Mouse (Mus musculus) neural tube, embryonic 13.5 days (tissue): ENCODE results near the gene Zfp830. TPM values are rescaled to one million over a fixed set of nuclear protein-coding genes. Genes with fewer than 3 reads are reported as not detected.

ENCODE experiments used
- ATAC-seq: fragments of 200-750 bp; cut with Nextera tagmentation; 2 replicates; pipeline ENCODE4 v1.8.0; 2017; ENCODE audit warnings: low read depth, mild to moderate bottlenecking, moderate TSS enrichment, moderate library complexity
- H3K27ac ChIP-seq: fragments of 300-500 bp; sonication (generic); replicated peaks from 2 replicates; pipeline ENCODE4 v1.5.1; 2015; ENCODE audit warnings: moderate library complexity, mild to moderate bottlenecking, inconsistent platforms
- H3K27me3 ChIP-seq: fragments of 300-500 bp; sonication (generic); 2 replicates; pipeline ENCODE4 v1.6.1; 2015; ENCODE audit warnings: mild to moderate bottlenecking, inconsistent platforms
- H3K36me3 ChIP-seq: fragments of 300-500 bp; sonication (generic); 2 replicates; pipeline ENCODE4 v1.6.1; 2015; ENCODE audit warnings: mild to moderate bottlenecking, inconsistent platforms
- H3K4me1 ChIP-seq: fragments of 300-500 bp; sonication (generic); replicated peaks from 2 replicates; pipeline ENCODE4 v1.6.1; 2015; ENCODE audit warnings: inconsistent platforms
- H3K4me2 ChIP-seq: fragments of 300-500 bp; sonication (generic); 2 replicates; pipeline ENCODE4 v1.6.1; 2015; ENCODE audit warnings: inconsistent platforms, mild to moderate bottlenecking, moderate library complexity
- H3K4me3 ChIP-seq: fragments of 300-500 bp; sonication (generic); 2 replicates; pipeline ENCODE4 v1.5.1; 2015; ENCODE audit warnings: mild to moderate bottlenecking, inconsistent platforms
- H3K9ac ChIP-seq: fragments of 300-500 bp; sonication (generic); 2 replicates; pipeline ENCODE4 v1.6.1; 2015; ENCODE audit warnings: moderate library complexity, mild to moderate bottlenecking, inconsistent platforms
- H3K9me3 ChIP-seq: fragments of 300-500 bp; sonication (generic); 2 replicates; pipeline ENCODE4 v1.6.1; 2016; ENCODE audit warnings: inconsistent platforms
- WGBS: fragments of 180-500 bp; shearing (Covaris S2); methylation state at CpG from one replicate; pipeline ENCODE4 v1.1.7; 2015; 5-methylcytosine and 5-hydroxymethylcytosine counted together
- polyA plus RNA-seq: library from polyadenylated mRNA; unstranded; fragments of >200 nt; fragmentation: Nextera tagmentation; extraction: Ambion mirVana; gene quantifications from 2 replicates; pipeline ENCODE4 v1.2.1, GENCODE M21; 2015

Zfp830 gene
- polyA plus RNA-seq, 1 experiment from 2014 or later: 29.6 TPM

GRCm38 (mm10) chr11:82780134-82780533 is 16.0 kb downstream of the Zfp830 start:
- ATAC-seq: no peak
- H3K27me3 ChIP-seq: no peaks in the 10 kb centered on the region
- peaks cover 28% of the 10 kb centered on the region for H3K4me1 ChIP-seq
- H3K36me3 ChIP-seq: peaks cover 16% of the 10 kb centered on the region
- H3K4me3 ChIP-seq: peak overlapping the region; percentile 92
- WGBS: 64% methylated on average over 5 of the region's 5 CpGs
- peak overlapping the region; percentile 96 for H3K9ac ChIP-seq
- H3K9me3 ChIP-seq: no peaks in the 10 kb centered on the region
- H3K27ac ChIP-seq: no peak overlapping the region
- H3K4me2 ChIP-seq: peak overlapping the region; percentile 80

- peak within 1 kb of the TSS; percentile 98 for H3K27ac ChIP-seq
- peak within 1 kb of the TSS; percentile 92 for H3K4me3 ChIP-seq
- peak within 1 kb of the TSS; percentile 80 for H3K4me2 ChIP-seq
- ATAC-seq: peak; percentile 96
- H3K36me3 ChIP-seq: peaks cover 28% of the 10 kb centered on the region
- H3K27me3 ChIP-seq: no peaks in the 10 kb centered on the region
- H3K9ac ChIP-seq: peak within 1 kb of the TSS; percentile 96
- no peaks in the 10 kb centered on the region for H3K9me3 ChIP-seq
- WGBS: under 1% methylated on average over 79 of the region's 90 CpGs
- peaks cover 28% of the 10 kb centered on the region for H3K4me1 ChIP-seq
Measured at GRCm38 (mm10) chr11:82780983-82781903, 17.1 kb downstream of the Zfp830 start, which contains the start of gene Lig3. Gene Lig3 (plus strand): TSS chr11:82781108.

- Histone ChIP-seq H3K4me2 (peak overlapping the region; percentile 80), H3K9ac (peak overlapping the region; percentile 96), H3K36me3 (peaks cover 37% of the 10 kb centered on the region), H3K4me1 (peaks cover 28% of the 10 kb centered on the region), H3K27ac (no peak overlapping the region; the same call in 1 of the 2 replicates), H3K9me3 (no peaks in the 10 kb centered on the region), H3K4me3 (peak overlapping the region; percentile 92), H3K27me3 (no peaks in the 10 kb centered on the region)
- 43% methylated on average over 6 of the region's 6 CpGs for WGBS
- ATAC-seq: no peak
Measured at GRCm38 (mm10) chr11:82782197-82782596, 18.1 kb downstream of the Zfp830 start.

GRCm38 (mm10) chr11:82783453-82783852 is 19.3 kb downstream of the Zfp830 start:
- peaks cover 28% of the 10 kb centered on the region for H3K4me1 ChIP-seq
- H3K9ac ChIP-seq: no peak overlapping the region
- no peaks in the 10 kb centered on the region for H3K27me3 ChIP-seq
- H3K4me3 ChIP-seq: no peak overlapping the region
- H3K4me2 ChIP-seq: no peak overlapping the region
- no peak for ATAC-seq
- WGBS: 93% methylated on average over 11 of the region's 11 CpGs
- H3K36me3 ChIP-seq: peaks cover 50% of the 10 kb centered on the region
- no peaks in the 10 kb centered on the region for H3K9me3 ChIP-seq
- H3K27ac ChIP-seq: no peak overlapping the region

GRCm38 (mm10) chr11:82806656-82807055 is 42.5 kb downstream of the Zfp830 start:
- H3K4me2 ChIP-seq: no peak overlapping the region
- no peak overlapping the region for H3K27ac ChIP-seq
- H3K4me3 ChIP-seq: no peak overlapping the region
- no peaks in the 10 kb centered on the region for H3K27me3 ChIP-seq
- H3K9ac ChIP-seq: no peak overlapping the region
- no peaks in the 10 kb centered on the region for H3K9me3 ChIP-seq
- H3K36me3 ChIP-seq: peaks cover 26% of the 10 kb centered on the region
- 0 out of 2 replicates have a peak, but pooled peaks cover 3% of the 10 kb centered on the region for H3K4me1 ChIP-seq
- no peak for ATAC-seq
- WGBS: 82% methylated on average over 3 of the region's 3 CpGs

GRCm38 (mm10) chr11:82807370-82807769 is 43.2 kb downstream of the Zfp830 start:
- no peak for ATAC-seq
- WGBS: 87% methylated on average over 3 of the region's 3 CpGs

GRCm38 (mm10) chr11:82808485-82808884 is 44.3 kb downstream of the Zfp830 start:
- WGBS: 59% methylated on average over 5 of the region's 5 CpGs

More at GRCm38 (mm10) chr11:82807370-82807769, 43.2 kb downstream of the Zfp830 start:
- H3K27me3 ChIP-seq: no peaks in the 10 kb centered on the region
- H3K4me2 ChIP-seq: no peak overlapping the region
- no peak overlapping the region for H3K9ac ChIP-seq
- no peaks in the 10 kb centered on the region for H3K9me3 ChIP-seq
- 0 out of 2 replicates have a peak, but pooled peaks cover 3% of the 10 kb centered on the region for H3K4me1 ChIP-seq
- peaks cover 19% of the 10 kb centered on the region for H3K36me3 ChIP-seq
- H3K27ac ChIP-seq: no peak overlapping the region
- no peak overlapping the region for H3K4me3 ChIP-seq

More at GRCm38 (mm10) chr11:82808485-82808884, 44.3 kb downstream of the Zfp830 start:
- no peak overlapping the region for H3K4me2 ChIP-seq
- H3K9ac ChIP-seq: no peak overlapping the region
- H3K4me1 ChIP-seq: 0 out of 2 replicates have a peak, but pooled peaks cover 3% of the 10 kb centered on the region
- no peak overlapping the region for H3K4me3 ChIP-seq
- no peak for ATAC-seq
- no peak overlapping the region for H3K27ac ChIP-seq
- H3K27me3 ChIP-seq: no peaks in the 10 kb centered on the region
- H3K36me3 ChIP-seq: peaks cover 7% of the 10 kb centered on the region
- no peaks in the 10 kb centered on the region for H3K9me3 ChIP-seq

Other genes with a start within 250 kb of the Zfp830 start
- 0.33 and 0.52 TPM in 2 replicates for gene Cct6b, start within 50 bp of the Zfp830 start, polyA plus RNA-seq
- gene Lig3, start 16.8 kb downstream of the Zfp830 start, polyA plus RNA-seq: 24.8 and 25.9 TPM in 2 replicates
- gene Rffl, start 106.9 kb downstream of the Zfp830 start, polyA plus RNA-seq: 4.8 and 6.3 TPM in 2 replicates
- 11.8 and 12.4 TPM in 2 replicates for gene Rad51d, start 126.3 kb downstream of the Zfp830 start, polyA plus RNA-seq
- gene Fndc8, start 127.8 kb downstream of the Zfp830 start, polyA plus RNA-seq: 0.63 and 0.94 TPM in 2 replicates
- 29.2 and 31.9 TPM in 2 replicates for gene Nle1, start 144.1 kb downstream of the Zfp830 start, polyA plus RNA-seq
- gene Unc45b, start 146.2 kb downstream of the Zfp830 start, polyA plus RNA-seq: 1.7 and 3.4 TPM in 2 replicates
- gene Slfn5, start 187.0 kb downstream of the Zfp830 start, polyA plus RNA-seq: 0.98 and 1.0 TPM in 2 replicates
- 2.7 and 2.8 TPM in 2 replicates for gene Slfn9, start 227.5 kb downstream of the Zfp830 start, polyA plus RNA-seq